Mouse (Mus musculus) olfactory bulb, adult 2 months (tissue): ENCODE data around the gene Ankrd52. TPM values are rescaled to one million over a fixed set of nuclear protein-coding genes. Genes with fewer than 3 reads are reported as not detected.

Experiments
- H3K27ac ChIP-seq: fragments of 200-500 bp; 2 replicates; pipeline ENCODE4 v1.5.1; 2012; ENCODE audit warnings: low read depth, low read length; ENCODE audit not compliant: insufficient read depth
- H3K4me1 ChIP-seq: fragments of 200-500 bp; 2 replicates; pipeline ENCODE4 v1.6.1; 2012; ENCODE audit warnings: low read length; ENCODE audit not compliant: control insufficient read depth, insufficient read depth
- H3K4me3 ChIP-seq: fragments of 200-500 bp; 2 replicates; pipeline ENCODE4 v1.5.1; 2012; ENCODE audit warnings: mild to moderate bottlenecking, low read depth, low read length, moderate library complexity; ENCODE audit not compliant: insufficient read depth
- CTCF ChIP-seq: fragments of 200-500 bp; IDR thresholded peaks from 2 replicates; pipeline ENCODE4 v1.5.1; 2012; ENCODE audit warnings: low read depth, mild to moderate bottlenecking, low read length, moderate library complexity; ENCODE audit not compliant: insufficient read depth
- POLR2A ChIP-seq: fragments of 200-500 bp; IDR thresholded peaks from 2 replicates; pipeline ENCODE4 v1.6.1; 2012; ENCODE audit warnings: mild to moderate bottlenecking, low read depth, low read length, moderate library complexity; ENCODE audit not compliant: insufficient read depth
- WGBS: fragments of 180-500 bp; shearing (Covaris S2); methylation state at CpG from one replicate; pipeline ENCODE4 v1.1.7; 2018; 5-methylcytosine and 5-hydroxymethylcytosine counted together
- polyA plus RNA-seq: library from polyadenylated mRNA; stranded (reverse); fragments of >200 nt; gene quantifications from 2 replicates; pipeline ENCODE4 v1.2.4, GENCODE M21; 2012; ENCODE audit warnings: low replicate concordance; ENCODE audit not compliant: missing spikeins, insufficient read depth, insufficient read length

The Ankrd52 gene
- polyA plus RNA-seq, 1 experiment = not detected

DNA sequence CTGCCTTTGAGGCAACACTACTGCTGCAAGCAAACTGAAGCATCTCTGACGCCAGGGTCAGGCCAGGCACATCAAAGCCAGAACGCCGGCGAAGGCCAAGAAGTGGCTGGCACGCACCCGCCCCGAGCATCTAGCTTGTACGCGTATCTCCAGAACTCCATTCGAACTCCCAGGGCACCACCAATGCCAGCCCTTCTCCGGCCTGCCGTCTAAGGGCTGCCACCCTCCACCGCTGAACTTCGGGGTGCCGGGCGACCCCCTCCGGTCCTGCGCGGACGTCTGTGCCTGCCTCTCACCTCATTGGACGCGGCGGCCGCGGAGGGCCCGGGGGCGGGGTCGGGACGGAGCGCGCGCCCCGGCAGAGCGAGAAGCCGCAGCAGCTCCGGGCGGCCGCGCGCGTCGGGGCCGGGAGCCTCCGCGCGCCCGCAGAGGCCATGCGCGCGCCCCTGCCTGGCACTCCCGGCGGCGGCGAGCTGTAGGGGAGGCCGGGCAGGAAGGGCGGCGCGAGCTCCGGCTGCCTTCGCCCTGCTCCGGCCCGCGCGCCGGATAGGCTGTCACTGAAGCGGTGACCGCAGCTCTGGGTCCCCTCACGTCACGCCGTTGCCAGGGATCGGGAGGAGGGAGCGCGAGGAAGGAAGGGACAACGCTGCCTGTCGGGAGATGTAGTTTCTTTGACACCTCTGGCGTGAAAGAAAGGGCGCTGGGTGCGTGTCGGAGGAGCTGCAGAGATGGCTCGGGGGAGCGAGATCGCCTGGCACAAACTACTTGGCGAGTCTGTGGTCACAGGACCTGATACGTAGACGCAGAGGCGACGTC, 8.3 kb upstream of the Ankrd52 start, which contains the start of gene Coq10a:
Coq10a (minus strand) TSS at position 596 of the 816 bp plus-strand sequence.
- peak within 1 kb of the TSS; percentile 60 for H3K4me3 ChIP-seq
- TF ChIP-seq CTCF = no peak
- peak; percentile 94 for TF ChIP-seq POLR2A
- peak within 1 kb of the TSS; percentile 76 for H3K27ac ChIP-seq
- H3K4me1 ChIP-seq = peaks cover 5% of the 10 kb centered on the region; the same call in 1 of the 2 replicates
- WGBS = under 1% methylated on average over 84 of the region's 87 CpGs

DNA sequence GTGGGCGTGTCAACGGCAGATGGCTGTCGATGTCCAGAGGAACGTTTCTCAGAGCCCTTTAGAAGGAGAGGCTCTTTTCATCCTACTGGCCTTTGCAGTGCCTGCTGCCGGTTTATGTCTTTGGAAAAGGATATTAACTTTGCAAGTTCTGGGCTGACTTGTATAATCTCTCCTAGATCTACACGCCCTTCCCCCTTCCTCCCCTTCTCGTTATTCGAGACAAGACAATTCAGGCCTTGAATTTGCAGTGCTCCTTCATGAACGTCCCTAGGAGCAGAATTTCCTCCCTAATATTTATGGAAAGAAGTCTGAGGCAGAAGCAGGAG, 7.7 kb upstream of the Ankrd52 start:
- Histone ChIP-seq H3K27ac (peak overlapping the region; percentile 71), H3K4me1 (peaks cover 5% of the 10 kb centered on the region; the same call in 1 of the 2 replicates), H3K4me3 (peak overlapping the region; percentile 60)
- TF ChIP-seq POLR2A = no peak
- no peak for TF ChIP-seq CTCF
- WGBS = 2% methylated on average over 9 of the region's 9 CpGs

DNA sequence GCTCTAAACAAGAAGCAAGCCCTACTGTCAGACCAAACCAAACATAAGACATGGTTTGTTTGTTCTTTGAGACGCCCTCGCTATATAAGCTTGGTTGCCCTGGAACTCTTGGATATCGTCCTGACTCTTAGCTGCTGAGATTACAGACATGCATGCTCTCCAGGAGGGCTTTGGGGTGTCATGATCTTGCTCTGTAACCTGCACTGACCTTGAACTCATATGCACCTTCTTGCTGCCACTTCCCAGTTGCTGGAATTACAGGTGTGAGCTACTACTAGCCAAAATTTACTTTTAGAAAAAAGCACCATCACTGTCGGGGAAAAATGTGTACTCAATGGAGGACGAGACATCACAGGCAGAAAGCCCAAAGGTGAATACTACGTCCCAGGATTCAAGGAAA, 7.3 kb upstream of the Ankrd52 start:
- Histone ChIP-seq H3K27ac (peak overlapping the region; percentile 71), H3K4me1 (peaks cover 5% of the 10 kb centered on the region; the same call in 1 of the 2 replicates), H3K4me3 (no peak overlapping the region)
- WGBS = 70% methylated on average over 6 of the region's 6 CpGs
- no peak for TF ChIP-seq CTCF
- TF ChIP-seq POLR2A = no peak

DNA sequence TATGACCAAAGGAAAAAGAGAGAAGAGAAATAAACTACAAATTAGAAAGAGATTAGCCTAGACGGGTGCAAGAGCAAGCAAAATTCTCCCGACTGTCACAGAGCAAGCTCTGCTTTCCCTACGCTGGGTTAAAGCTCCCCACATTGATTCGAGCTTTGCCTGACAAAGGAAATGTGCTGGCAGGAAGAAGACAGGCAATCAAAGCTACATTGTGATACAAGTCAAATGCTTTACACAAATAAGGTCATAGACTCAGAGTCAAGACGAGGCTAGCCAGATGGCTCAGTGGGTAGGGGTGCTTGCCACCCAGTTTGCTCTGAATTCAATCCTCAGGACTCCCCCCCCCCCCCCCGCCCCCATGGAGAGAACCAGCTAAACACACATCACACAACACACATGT, 6.9 kb upstream of the Ankrd52 start:
- TF ChIP-seq POLR2A (no peak), CTCF (no peak)
- H3K27ac ChIP-seq = no peak overlapping the region
- WGBS = 46% methylated on average over 6 of the region's 6 CpGs
- H3K4me1 ChIP-seq = peaks cover 5% of the 10 kb centered on the region; the same call in 1 of the 2 replicates
- H3K4me3 ChIP-seq = no peak overlapping the region

DNA sequence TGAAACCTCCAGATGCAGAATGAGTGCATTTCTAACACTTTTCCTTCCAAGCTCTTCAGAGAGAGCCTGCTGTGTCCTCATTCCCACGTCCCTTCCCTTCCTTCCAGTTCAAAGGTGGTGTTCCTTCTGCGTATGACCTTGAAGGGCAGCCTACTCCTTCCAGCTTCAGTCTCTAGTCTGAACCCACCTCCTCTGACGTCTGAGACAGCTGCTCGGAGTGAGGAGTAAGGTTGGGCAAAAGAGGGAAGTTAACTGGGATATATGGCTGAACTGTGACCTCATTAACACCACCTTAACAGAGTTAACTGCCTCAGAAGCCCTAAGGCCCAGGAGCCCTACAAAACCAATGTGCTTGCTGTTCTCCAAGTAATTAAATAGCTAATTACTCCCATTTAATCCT, 6.3 kb upstream of the Ankrd52 start:
- no peak overlapping the region for H3K4me3 ChIP-seq
- H3K4me1 ChIP-seq = peaks cover 5% of the 10 kb centered on the region; the same call in 1 of the 2 replicates
- WGBS = 54% methylated on average over 4 of the region's 4 CpGs
- no peak for TF ChIP-seq POLR2A
- no peak overlapping the region for H3K27ac ChIP-seq

DNA sequence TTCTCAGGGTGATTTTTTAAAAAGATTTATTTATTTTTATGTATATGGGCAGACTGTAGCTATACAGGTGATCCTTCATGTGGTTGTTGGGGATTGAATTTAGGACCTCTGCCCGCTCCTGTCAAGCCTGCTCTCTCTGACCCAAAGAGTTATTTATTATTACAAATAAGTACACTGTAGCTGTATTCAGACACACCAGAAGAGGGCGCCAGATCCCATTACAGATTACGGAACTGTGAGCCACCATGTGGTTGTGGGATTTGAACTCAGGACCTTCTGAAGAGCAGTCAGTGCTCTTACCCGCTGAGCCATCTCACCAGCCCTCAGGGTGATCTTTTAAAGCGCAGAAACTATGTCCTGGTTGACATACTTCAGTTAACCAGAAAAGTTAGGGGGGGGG, 4.8 kb upstream of the Ankrd52 start:
- no peak for TF ChIP-seq CTCF
- TF ChIP-seq POLR2A = no peak
- 73% methylated on average over 5 of the region's 5 CpGs for WGBS
- Histone ChIP-seq H3K27ac (no peak overlapping the region), H3K4me3 (no peak overlapping the region), H3K4me1 (peaks cover 7% of the 10 kb centered on the region; the same call in 1 of the 2 replicates)

DNA sequence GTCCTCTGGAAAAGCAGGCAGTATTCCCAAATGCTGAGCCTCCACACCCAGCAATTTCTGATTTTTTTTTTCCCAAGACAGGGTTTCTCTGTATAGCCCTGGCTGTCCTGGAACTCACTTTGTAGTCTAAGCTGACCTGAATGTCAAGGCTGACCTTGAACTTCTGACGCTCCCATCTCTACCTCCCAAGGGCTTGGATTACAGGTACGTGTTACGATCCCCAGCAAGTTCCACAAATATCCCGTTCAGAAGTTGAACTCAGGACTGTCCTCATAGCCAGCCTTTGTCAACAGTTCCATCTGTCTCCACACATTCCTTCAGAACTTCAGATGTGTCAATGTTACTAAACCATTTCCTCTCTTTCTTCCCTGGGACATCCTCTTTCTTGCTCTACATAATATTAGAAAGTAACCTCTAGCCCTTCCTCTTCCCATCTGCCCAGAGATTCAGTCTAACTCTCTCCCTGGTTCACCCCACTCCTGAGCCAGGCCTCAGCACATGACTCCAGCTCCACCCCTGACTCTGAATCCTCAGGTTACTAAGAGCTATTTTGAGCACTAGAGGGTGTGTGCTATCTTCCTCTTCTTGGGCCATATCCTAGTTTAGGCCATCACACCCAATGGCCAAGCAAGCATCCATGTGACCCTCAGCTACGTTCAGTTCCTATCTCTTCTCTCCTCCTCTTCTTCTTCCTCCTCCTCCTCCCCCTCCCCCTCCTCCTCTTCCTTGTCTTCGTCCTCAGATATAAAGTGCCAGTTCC, 3.7 kb upstream of the Ankrd52 start:
- TF ChIP-seq CTCF (no peak), POLR2A (no peak)
- Histone ChIP-seq H3K4me3 (no peak overlapping the region), H3K4me1 (peaks cover 6% of the 10 kb centered on the region), H3K27ac (no peak overlapping the region)
- 84% methylated on average over 6 of the region's 6 CpGs for WGBS

DNA sequence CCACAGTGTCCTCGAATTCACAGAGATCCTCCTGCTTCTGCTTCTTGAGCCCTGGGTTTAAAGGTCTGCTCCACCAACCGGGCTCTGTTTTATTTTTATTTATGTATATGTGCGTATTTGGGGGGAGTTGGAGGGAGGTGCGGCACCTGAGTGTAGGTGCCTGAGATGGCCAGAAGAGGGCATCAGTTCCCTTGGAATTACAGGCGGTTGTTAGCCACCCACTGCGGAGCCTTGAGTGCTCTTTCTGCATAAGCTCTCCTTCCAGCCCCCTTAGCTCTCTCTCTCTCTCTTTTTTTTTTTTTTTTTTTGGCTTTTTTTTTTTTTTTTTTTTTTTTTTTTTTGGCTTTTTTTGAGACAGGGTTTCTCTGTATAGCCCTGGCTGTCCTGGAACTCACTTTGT, 2.5 kb upstream of the Ankrd52 start:
- no peak overlapping the region for H3K4me3 ChIP-seq
- WGBS = 73% methylated on average over 6 of the region's 6 CpGs
- no peak for TF ChIP-seq CTCF
- no peak for TF ChIP-seq POLR2A
- H3K4me1 ChIP-seq = peaks cover 15% of the 10 kb centered on the region
- no peak overlapping the region for H3K27ac ChIP-seq

DNA sequence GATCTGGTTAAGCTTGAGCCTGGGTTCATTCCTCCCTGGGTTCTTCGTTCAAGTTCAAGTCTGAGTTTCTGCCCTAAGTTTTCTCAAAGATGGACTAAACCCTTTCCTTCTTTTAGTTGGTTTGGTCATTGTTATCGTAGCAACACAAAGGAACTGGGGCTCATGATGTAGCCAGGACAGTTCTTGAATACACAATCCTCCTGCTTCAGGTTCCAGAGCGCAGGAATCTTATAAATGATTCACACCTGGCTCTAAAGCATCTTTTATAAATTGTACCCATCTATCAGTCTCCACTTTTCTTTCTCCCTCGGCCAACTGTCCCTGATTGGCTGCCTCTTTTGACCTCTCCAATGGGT, 838 bp upstream of the Ankrd52 start:
- 43% methylated on average over 4 of the region's 4 CpGs for WGBS
- TF ChIP-seq POLR2A (no peak), CTCF (no peak)
- H3K4me3 ChIP-seq = peak overlapping the region; percentile 96; the same call in 1 of the 2 replicates
- H3K27ac ChIP-seq = peak overlapping the region; percentile 100
- H3K4me1 ChIP-seq = peaks cover 16% of the 10 kb centered on the region
